Mouse (Mus musculus): ENCODE data around the gene Wasf1.

The Wasf1 gene

DNA sequence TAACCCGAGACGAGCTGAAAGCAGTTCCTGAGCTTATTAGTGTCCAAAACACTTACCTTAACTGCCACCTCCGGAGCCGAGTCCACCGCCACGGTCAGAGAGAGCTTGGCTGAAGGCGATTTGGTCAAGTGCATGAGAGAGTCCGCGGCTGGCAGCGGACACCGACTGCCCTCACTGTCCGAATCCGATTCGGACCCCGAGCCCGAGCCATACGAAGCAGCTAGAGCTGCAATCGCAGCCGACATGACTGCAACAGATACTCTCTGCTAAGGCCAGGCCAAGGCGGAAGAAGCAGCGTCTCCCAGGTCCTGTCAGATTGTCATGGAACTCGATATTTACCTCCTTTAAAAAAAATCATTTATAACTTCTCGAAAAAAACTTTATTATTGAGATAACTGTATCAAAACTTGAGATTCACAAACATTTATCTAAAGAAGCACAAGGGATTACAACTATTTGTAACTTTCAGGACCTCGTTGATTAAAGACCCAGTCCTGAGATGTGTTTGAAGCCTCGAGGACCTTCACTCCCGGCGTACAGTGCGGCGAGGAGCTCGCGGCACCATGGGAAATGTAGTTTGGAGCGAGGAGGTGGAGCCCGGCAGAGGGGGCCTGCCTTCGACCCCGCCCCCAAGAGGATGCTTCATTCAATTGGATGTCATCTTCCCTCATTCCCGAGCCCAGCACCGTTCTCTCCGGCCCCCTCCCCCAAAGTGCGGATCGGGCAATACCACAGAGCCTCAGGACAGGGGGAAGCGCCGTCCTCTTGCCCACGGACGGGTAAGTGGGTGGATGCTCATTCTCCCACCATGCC is at the start of gene Wasf1, which contains the start of gene Cdc40:
Gene Wasf1 (plus strand): TSS at position 645 of the 813 bp plus-strand sequence.
Gene Cdc40 (minus strand): TSS at position 481 of the 813 bp plus-strand sequence.
- no peak; the same call in 1 of the 2 replicates for TF ChIP-seq GATA4 (IDR thresholded peaks at IDR 0.05; ENCODE audit: insufficient replicate concordance, low read length)

DNA sequence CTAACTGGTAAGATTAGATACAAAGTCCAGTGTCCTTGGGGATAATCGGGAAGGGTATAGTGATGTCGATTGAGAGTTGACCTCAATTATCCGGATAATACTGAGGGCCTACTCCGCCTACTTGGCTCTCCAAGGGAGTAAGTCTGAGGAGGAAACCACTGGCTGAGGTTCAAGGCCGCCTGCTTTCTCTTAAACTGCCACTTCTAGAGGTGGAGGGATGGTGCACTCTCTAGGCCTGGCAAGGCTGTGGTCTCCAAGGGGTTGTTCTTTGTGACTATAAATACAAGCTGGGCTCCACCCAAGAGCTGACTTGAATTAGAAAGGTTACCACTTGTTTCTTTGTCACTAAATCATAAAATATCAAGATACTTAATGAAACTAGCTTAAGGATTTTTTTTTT is 43.2 kb upstream of the Wasf1 start:
- no peak for TF ChIP-seq GATA4 (IDR thresholded peaks at IDR 0.05; ENCODE audit: insufficient replicate concordance, low read length)

DNA sequence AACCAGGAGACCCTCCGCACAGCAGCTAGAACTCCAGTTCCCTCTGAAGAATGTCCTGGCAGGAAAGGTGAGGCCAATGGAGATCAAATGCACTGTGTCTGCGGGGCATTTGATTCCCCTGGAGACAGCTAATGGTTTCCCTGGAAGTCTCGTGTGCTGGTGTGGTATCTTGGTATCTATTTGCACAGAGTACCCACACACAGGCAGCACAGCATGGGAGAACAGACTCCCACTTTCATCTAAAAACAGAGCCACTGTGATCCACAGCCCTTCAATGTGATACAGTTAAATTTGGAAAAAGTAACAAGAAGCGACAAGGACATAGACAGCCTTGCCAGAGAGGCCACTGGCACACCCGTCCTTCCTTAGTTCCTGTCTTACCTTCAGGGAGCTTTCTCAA is 39.4 kb upstream of the Wasf1 start:
- no peak for TF ChIP-seq GATA4 (IDR thresholded peaks at IDR 0.05; ENCODE audit: insufficient replicate concordance, low read length)

DNA sequence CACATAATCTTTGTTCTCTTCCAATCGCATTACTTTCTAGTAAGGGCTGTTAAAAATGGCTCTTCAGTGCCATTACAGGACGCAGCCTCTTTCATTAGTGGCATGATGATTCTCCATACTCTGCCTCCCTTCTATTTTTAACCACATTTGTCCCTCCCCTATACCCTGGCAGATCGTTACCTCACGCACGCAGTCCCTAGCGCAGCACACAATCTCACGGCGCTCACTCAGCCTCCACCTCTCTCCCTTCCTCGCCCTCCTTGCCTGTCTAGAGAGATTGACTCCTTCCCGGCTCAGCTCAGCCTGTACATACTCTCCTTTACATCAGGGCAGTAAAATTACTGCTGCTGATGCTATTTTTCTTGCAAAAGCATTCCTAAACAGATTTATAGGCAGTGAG is 38.7 kb upstream of the Wasf1 start:
- TF ChIP-seq GATA4 (IDR thresholded peaks at IDR 0.05; ENCODE audit: insufficient replicate concordance, low read length) = no peak

DNA sequence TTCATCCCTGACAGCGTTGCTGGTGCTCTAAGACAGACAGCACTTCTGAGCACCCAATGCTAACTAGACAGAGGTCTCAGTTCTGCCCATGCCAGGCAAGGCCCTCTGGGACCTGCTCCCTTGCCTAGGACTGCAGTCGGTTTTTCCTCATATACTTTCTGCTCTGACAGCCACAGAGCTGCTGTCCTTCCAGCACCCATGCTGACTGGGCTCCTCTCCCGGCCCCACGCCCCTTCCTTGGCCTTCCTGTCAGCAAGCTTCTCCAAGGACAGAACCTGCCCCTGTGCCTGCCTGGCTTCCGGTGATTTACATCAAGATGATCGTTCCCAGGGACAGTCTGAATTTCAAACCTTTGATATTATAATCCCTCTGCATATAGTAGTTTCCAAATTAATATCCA is 37.6 kb upstream of the Wasf1 start:
- no peak for TF ChIP-seq GATA4 (IDR thresholded peaks at IDR 0.05; ENCODE audit: insufficient replicate concordance, low read length)

DNA sequence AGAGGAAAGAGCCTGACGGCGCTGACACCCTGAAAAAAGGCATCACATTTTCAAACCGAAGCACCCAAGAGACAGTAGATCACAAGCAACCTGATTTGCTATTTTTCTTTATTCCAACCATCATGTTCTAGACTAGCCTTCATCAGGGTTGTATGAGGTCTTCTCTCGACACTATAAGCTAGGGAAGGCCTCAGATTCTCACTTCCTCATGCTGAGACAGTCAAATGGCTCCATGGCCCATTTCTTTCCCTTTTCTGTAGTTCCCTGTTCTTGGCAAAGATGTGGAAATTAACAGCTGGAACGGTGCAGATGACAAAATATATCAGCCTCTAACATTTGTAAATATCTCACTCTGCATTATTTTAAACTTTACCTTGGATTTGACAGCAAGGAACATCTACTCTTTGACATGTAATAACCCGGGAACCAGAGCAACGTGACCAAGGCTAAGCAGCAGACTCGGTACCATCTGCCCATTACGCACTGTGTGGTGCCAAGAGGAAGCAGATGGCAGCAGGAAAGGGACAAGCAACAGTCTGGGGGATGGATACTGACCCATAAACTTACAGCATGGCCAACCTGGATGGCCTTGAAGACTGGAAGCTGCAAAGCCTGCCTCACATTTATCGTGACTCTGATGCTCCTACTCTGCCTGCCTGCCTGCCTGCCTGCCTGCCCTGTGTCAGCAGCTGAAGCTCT is 36.0 kb upstream of the Wasf1 start:
- TF ChIP-seq GATA4 (IDR thresholded peaks at IDR 0.05; ENCODE audit: insufficient replicate concordance, low read length) = no peak

DNA sequence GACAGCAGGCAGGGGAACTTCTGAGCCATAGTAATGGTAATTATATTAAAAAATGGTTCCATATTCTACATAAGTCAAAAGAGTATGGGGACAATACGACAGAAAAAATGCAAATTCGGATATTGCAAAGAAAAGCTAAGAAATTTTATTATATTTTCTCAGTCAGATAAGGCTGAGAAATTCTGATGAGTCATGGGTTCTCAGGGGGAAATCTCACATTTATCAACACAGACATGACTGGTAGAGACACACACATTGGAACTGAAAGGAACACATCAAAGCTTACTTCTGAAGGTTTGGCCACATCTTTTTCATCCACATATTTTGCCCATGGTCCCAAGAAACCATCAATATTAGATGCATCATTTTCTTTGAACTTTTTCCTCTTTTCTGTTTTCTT is 32.6 kb upstream of the Wasf1 start:
- TF ChIP-seq GATA4 (IDR thresholded peaks at IDR 0.05; ENCODE audit: insufficient replicate concordance, low read length) = no peak

DNA sequence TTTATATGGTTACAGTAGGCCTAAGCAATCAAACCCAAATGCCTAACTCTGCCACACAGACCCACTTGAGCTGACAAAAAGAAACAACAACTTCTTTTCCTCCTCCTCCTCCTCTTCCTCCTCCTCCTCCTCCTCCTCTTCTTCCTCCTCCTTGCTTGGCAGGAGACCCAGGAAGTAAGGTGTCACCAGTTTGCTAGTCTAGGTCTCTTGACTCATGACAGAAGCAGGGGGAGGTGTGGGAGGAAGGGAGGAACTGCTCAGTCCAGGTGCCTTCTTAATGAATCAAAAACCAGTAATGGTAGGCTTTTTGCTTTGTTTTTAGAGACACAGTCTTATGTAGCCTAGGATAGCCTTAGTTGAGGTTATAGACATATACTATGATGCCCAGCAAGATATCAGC is 32.1 kb upstream of the Wasf1 start:
- TF ChIP-seq GATA4 (IDR thresholded peaks at IDR 0.05; ENCODE audit: insufficient replicate concordance, low read length) = no peak

DNA sequence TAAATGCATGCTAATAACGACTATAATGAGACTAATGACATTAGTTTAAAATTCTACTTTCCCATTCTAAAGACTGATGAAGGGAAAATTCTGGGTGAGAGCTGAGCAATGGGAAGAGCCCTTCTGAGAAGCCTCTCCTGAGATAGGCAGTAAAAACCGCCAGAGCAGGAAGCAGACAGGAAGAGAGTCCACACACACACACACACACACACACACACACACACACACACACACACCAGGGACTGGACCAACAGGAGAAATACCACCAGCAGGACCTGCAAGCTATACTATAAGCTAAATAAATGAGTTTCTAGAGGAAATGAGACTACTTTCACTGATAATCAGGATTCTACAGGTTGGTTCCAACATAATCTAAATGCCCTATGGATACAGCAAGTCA is 27.7 kb upstream of the Wasf1 start:
- TF ChIP-seq GATA4 (IDR thresholded peaks at IDR 0.05; ENCODE audit: insufficient replicate concordance, low read length) = no peak

DNA sequence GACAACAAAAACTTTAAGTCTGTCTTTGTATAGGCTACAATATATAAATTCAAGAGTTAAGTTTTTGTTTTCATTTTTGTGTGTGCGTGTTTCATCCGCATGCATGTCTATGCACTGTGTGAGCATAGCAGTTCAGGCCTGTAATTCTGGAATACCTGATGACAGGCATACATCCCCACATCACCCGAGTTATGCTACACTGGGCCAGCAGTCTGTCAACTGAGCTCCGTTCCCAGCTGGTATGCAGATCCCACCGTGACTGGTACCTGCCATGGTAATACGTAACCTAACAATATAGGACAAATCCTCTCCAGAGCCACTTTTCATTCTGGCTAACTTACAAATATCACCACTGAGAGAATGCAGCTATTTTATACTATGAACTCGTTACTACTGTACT is 26.6 kb upstream of the Wasf1 start:
- TF ChIP-seq GATA4 (IDR thresholded peaks at IDR 0.05; ENCODE audit: insufficient replicate concordance, low read length) = no peak

DNA sequence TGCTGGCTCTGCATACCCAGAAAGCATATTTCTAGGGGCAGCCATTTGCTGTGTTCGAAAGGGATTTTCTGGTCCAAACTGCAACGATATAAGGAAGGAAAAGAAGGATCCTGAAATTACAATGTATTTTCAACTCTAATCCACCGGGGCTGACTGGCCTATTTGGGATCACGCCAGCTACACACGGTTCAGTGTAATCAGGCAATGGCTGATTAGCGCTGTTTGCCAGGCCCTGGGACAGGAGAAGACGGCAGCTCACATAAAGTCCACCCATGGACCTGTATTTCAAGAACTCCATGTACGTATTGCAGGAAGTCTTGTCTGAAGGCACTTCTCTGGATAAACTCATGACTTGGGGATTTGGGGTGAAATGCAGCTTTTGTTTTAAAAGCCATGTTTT is 25.7 kb upstream of the Wasf1 start:
- TF ChIP-seq GATA4 (IDR thresholded peaks at IDR 0.05; ENCODE audit: insufficient replicate concordance, low read length) = no peak

DNA sequence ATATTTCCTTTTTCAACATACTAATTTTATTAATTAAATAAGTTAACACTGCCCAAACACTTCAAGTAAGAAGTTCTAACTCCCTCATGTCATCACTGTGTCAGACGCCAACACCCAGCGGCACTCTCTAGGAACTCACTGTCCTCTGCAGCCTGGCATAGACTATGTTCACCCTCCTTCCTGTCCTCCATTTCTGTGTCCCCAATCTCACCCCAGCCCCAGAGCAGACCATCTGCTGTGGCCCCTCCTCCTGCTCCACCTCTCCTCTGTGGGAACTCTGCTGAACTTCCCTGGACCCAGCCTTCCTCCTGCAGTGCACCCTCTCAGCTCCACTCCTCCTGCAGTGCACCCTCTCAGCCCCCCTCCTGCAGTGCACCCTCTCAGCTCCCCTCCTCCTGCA is 15.2 kb upstream of the Wasf1 start:
- TF ChIP-seq GATA4 (IDR thresholded peaks at IDR 0.05; ENCODE audit: insufficient replicate concordance, low read length) = no peak

DNA sequence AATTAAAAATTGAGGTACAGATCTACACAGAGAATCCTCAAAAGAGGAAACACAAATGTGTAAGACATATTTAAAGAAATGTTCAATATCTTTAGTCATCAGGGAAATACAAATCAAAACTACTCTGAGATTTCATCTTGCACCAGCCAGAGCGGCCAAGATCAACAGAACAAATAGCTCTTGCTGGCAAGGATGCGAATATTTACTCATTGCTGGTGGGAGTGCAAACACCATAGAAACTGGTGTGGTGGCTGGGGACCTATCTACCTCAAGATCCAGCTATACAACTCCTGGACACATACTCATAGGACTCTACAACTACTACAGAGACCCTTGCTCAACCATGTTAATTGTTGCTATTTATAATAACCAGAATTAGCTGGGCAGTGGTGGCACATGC is 12.0 kb upstream of the Wasf1 start:
- no peak for TF ChIP-seq GATA4 (IDR thresholded peaks at IDR 0.05; ENCODE audit: insufficient replicate concordance, low read length)

DNA sequence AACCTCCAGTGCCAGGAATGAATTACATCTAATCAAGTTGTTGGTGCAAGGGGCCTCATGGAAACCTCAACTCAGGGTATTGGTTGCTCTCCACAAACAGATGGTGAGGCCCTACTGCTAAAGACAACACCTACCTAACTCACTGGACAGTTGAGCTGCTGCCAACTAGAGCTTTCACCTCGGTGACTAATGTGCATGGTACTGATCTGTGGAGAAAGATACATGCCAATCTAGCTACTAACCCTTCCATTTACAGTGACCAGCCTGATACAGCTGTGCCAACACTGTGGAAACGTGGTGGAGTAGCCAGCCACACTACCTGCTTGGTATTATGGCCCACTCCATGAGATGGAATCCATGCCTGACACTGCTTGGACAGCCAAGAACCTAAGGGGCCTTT is 11.2 kb upstream of the Wasf1 start:
- no peak for TF ChIP-seq GATA4 (IDR thresholded peaks at IDR 0.05; ENCODE audit: insufficient replicate concordance, low read length)

DNA sequence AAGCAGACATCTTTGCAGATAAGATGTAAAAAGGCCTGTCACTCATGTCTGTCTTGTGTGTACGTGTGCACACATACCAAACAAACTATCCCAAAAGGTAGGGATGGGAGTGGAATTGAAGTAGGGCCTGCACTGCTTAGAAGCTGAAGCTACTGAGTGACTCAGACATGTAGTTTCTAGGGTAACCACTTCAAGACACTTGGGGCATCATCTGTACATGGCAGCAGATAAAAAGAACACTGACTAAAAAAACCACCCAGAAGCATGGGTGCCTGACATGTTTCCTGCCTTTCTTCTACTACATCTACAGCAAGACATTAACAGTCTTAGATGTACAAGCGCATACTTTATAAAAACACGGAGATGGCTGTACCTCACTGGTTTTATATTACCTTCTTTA is 5.0 kb upstream of the Wasf1 start:
- no peak for TF ChIP-seq GATA4 (IDR thresholded peaks at IDR 0.05; ENCODE audit: insufficient replicate concordance, low read length)

DNA sequence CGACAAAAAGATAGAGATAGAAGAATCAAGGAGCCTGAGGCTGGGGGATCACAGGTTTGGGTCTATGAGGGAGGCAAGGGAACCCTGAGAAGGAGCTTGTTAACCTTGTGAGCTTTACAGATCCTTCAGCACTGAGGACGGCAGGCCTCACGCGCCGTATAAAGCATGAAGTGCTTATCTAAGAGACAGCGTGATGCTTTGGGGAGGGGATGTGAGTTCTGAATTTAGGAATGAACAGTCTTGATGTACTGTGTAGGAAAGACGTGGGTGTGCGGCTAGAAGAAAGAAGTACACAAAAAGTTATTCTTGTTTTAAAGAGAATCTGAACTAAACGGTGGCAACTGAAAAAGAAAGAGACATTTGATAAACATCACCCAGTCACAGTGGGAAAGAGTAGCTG is 3.3 kb upstream of the Wasf1 start:
- TF ChIP-seq GATA4 (IDR thresholded peaks at IDR 0.05; ENCODE audit: insufficient replicate concordance, low read length) = no peak

Data from liver, adult (tissue).